Mouse (Mus musculus): Measurements from ENCODE around the gene Msh5. TPM values are rescaled to one million over a fixed set of nuclear protein-coding genes. Genes with fewer than 3 reads are reported as not detected.
A peak's percentile ranks its signal among the peaks of the same experiment; 100 is the strongest.
"Not testable (repeated sequence)": the region's sequence is repeated elsewhere in the genome, so short reads cannot be mapped to it uniquely, and the experiment has no call there.

Msh5 gene
- total RNA-seq, 2 experiments from 2014 or later, result 0.28 TPM; not detected in 1

GRCm38 (mm10) chr17:35003022-35003838 is 43.3 kb downstream of the Msh5 start:
- no peak for DNase-seq (ENCODE audit: low spot score)

- no peak for DNase-seq (ENCODE audit: low spot score)
Measured at GRCm38 (mm10) chr17:35002153-35002865, 44.2 kb downstream of the Msh5 start.

GRCm38 (mm10) chr17:35001452-35002152 is 44.9 kb downstream of the Msh5 start:
- DNase-seq (ENCODE audit: low spot score), result no peak

- DNase-seq (ENCODE audit: low spot score), result peak; percentile 83
Measured at GRCm38 (mm10) chr17:35000717-35001451, 45.7 kb downstream of the Msh5 start, which contains the start of gene Vars. Gene Vars (plus strand): TSS chr17:35000987.

GRCm38 (mm10) chr17:34999871-35000716 is 46.5 kb downstream of the Msh5 start:
- not testable (repeated sequence) for DNase-seq (ENCODE audit: low spot score)

GRCm38 (mm10) chr17:34998526-34999430 is 47.8 kb downstream of the Msh5 start:
- no peak for DNase-seq (ENCODE audit: low spot score)

- no peak for DNase-seq (ENCODE audit: low spot score)
Measured at GRCm38 (mm10) chr17:34997142-34997483, 49.4 kb downstream of the Msh5 start.

- no peak for DNase-seq (ENCODE audit: low spot score)
Measured at GRCm38 (mm10) chr17:34996411-34997141, 50.0 kb downstream of the Msh5 start.

- not testable (repeated sequence) for DNase-seq (ENCODE audit: low spot score)
Measured at GRCm38 (mm10) chr17:34995927-34996326, 50.6 kb downstream of the Msh5 start.

GRCm38 (mm10) chr17:34995192-34995591 is 51.4 kb downstream of the Msh5 start:
- DNase-seq (ENCODE audit: low spot score), result not testable (repeated sequence)

- no peak for DNase-seq (ENCODE audit: low spot score)
Measured at GRCm38 (mm10) chr17:34994751-34995150, 51.8 kb downstream of the Msh5 start.

- no peak for DNase-seq (ENCODE audit: low spot score)
Measured at GRCm38 (mm10) chr17:34984218-34984617, 62.3 kb downstream of the Msh5 start.

- DNase-seq (ENCODE audit: low spot score), result no peak
Measured at GRCm38 (mm10) chr17:34982328-34982727, 64.2 kb downstream of the Msh5 start.

GRCm38 (mm10) chr17:34981690-34982180 is 64.8 kb downstream of the Msh5 start, which contains the start of gene Lsm2:
Gene Lsm2 (plus strand): TSS chr17:34981862.
- DNase-seq (ENCODE audit: low spot score), result peak; percentile 92

- peak; percentile 60 for DNase-seq (ENCODE audit: low spot score)
Measured at GRCm38 (mm10) chr17:34980655-34981054, 65.9 kb downstream of the Msh5 start.

- DNase-seq (ENCODE audit: low spot score), result no peak
Measured at GRCm38 (mm10) chr17:34979631-34980030, 66.9 kb downstream of the Msh5 start.

All from gastrocnemius, adult 18-20 months (tissue).